Mouse (Mus musculus): Measurements from ENCODE around the gene Gfra4.

The Gfra4 gene

DNA sequence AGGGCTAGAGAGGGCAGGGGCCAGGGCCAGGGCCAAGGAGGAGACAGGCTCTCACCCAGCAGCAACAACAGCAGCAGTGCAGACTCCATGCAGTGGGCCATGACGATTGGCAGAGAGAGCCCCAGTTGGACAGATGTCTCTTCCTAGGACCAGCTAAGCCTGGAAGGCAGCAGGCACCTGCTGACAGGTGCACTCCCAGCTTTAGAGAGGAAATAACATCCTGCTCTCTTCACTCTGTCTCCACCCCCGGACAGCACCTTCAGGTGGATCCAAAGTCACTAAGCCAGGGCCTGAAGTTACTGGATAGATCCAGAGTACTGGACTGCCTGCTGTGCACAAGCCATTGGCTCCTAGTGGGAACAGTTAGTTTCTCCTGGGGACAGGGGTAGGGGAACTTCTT is at the start of gene Gfra4:
TSS of gene Gfra4 (minus strand) at position 101 of the 400 bp plus-strand sequence.
- no peak for DNase-seq

DNA sequence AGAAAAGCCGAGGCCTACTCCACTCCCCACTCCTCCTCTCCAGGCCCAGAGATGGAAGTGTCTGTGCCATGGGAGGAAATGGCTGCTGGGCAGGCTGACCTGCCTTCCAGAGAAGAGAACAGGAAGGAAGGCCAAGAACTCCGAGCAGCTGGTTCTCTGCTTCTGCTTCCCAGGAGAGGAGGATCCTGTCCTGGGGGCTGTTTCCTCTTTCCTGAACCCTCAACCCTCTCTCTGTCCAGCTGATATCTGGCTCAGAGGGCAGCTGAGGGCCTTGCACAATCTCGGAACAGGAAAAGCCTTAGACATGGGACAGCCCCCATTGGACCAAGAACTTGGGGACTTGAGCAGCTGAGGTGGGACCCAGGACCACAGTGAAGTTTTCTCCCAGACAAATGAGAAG is 48.0 kb upstream of the Gfra4 start:
- DNase-seq, result peak; percentile 30

DNA sequence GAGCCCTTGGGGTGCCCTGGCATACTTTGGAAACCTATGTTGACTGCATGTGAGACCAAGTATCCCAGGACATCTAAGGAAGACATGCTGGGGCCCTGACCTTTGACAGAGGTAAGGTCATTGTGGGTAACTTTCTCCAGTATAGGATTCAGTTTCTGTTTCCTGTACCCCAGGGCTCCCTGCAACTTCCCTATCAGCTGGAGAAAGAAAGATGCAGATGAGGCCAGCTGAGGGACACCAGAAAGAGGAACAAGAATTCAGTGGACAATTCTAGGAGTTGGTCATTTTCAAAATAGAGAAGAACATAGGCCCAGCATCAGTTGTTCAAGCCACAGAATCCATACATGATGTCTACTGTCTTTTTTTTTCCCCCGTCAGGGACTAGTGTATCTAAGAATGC is 46.7 kb upstream of the Gfra4 start:
- DNase-seq, result no peak

DNA sequence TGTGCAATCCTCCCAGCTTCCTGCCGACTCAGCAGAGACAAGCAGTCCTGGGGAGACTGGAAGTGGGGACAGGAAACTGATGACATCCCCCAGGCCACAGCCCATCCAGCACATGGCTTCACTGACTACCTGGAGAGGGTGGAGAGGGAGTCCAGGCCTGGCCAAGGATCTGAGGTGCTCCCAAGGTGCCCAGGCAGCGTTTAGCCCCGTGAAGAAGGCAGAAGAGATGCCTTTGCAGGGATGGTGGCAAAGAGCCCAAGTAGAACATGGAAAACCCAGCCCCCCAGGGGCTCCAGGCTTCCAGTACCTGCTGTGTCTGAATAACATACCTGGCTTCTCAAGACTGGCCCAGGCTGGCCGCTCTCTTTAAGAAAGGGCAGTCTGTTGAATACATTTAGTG is 45.7 kb upstream of the Gfra4 start:
- DNase-seq, result no peak

DNA sequence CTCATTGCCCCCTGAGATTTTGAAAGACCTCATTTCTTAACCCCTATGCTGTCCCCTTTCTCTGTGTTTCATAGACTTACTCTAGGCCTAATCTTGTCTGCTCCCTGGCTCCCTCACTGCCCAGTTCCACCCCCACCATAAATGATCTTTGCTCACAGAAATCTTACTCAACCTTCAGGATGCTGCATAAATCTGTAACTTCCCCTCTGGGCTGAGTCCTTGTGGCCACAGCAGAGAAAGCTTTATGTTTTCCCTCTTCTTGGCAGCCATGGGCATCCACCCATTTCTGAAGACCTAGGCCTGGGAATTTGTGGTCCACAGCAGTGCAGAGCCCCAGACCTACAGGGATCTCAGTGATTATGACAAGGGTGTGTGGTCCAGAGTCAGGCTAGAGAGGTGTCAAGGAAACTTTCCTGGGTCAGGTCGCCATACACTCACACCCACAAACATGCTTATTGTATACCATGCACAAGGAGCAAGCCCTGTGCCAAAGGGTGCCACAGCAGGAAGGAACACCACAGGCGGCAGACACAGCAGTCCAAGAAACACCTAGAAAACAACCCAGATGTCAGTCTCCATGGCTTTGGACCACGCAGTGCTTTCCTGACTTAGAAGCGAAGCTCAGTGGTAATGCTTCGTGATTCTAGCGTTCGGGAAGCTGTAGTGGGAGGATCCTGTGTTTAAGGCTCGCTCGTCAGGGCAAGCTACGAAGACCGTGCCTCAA is 43.9 kb upstream of the Gfra4 start, which contains the start of gene Siglec1:
TSS of gene Siglec1 (minus strand) at position 99 of the 724 bp plus-strand sequence.
- DNase-seq, result no peak

DNA sequence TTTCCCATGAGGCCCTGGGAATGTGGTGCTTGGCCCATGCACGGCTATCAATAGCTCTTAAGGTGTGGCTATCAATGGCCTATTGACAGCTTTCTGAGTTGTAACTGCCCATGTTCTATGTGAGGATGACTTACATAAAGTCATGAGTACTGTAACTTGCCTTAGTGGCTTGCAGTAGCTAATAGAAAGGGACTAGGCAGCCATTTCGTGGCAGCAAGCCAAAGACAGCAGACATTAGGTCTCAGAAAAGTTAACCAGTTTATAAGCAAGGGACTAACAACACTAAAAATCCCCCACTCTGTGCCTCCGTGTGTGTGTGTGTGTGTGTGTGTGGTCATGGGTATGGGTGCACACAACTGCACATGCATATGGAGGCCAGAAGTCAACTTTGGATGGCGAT is 41.3 kb upstream of the Gfra4 start:
- DNase-seq, result peak; percentile 23

DNA sequence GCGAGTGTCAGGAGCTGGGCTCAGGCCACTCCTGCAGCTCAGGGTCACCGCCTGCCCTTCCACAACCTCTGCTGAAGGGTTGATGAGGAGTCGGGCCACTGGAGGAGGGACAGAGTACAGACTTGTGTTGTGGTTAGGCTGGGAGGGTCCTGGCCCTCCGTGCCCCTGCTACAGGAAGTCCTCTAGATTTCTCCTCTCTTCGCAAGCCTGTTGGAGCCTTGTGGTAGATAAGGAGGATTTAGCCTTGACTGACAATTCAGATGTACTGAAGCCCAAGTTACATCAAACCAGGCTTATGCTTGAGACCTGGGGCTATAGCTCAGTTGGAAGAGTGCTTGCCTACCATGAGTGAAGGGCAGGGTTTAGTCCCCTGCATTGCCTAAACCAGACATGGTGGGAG is 37.6 kb upstream of the Gfra4 start:
- DNase-seq, result no peak

DNA sequence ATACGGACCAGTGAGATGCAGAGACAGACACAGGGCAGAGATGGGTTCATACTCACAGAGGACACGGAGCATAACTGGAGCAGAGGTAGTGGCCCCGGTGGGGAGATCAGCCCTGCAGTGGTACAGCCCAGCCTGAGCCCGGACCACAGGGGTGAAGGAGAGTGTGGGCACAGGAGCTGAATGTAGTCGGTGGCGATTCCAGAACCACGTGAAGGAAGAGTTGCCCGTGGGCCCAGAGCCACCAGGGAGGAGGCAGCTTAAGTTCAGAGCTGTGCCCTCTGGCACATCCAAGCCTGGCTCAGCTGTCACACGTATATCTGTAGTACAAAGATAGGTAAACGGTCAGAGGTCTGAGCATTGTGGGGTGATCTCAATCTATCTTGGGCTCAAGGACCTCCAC is 29.6 kb upstream of the Gfra4 start:
- DNase-seq, result no peak

DNA sequence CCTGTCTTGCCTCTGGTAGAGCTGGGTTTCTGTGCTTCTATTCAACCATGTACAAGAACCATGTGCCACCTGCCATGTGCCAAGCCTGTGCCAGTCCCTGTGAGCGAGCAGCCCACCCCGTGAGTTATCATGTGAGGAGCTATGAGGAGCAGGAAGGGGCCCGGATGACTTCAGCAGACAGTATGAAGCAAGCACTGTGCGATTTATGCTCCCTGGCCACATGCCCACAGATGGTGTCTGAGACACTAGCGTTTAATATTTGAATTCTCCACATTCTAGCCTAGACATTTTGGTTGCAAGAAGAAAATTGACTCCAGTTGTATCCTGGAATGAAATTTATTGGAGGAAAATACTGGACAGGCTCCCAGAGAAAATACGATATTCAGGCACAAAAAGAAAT is 24.6 kb upstream of the Gfra4 start:
- DNase-seq, result peak; percentile 75

DNA sequence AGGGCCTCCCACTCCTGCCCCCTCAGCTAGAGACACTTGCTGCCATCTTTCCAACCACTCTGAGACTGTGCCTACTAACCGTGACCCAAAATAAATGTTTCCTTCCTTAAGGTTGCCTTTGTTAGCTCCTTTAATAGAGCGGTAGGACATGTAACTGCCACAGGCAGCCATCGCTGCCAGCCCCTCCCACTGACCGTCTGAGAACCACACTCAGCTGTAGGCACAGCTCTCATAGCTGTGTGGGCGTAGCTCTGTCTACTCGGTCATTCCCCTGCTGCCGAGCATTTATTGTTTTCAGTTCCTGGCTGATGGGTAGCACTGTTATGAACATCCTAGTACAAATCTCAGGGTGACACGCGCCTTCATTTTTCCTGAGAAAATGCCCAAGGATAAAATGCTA is 23.5 kb upstream of the Gfra4 start:
- DNase-seq, result no peak

DNA sequence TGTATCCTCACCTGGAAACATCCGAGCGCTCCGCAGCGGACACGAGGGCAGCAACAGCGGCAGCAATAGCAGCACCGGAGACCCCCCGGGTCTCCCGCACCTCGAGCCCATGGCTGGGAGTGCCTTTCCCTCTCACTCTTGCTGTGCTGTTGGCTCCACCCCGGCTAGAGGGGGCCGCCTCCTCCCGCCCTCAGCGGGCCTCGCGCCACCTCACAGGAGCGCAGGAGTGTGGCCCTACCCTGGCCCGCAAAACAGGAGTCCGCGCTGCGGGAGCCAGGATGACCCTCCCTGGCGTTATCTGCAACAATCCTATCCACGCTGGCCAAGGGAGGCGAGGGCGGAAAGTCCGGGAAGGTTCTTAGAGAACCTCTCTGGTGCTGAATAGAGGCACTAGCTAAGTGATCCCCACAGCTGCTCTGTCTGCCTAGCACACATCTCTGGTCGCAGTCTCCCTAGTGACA is 20.5 kb upstream of the Gfra4 start, which contains the start of gene Adam33:
TSS of gene Adam33 (minus strand) at position 411 of the 461 bp plus-strand sequence.
- peak; percentile 22 for DNase-seq

DNA sequence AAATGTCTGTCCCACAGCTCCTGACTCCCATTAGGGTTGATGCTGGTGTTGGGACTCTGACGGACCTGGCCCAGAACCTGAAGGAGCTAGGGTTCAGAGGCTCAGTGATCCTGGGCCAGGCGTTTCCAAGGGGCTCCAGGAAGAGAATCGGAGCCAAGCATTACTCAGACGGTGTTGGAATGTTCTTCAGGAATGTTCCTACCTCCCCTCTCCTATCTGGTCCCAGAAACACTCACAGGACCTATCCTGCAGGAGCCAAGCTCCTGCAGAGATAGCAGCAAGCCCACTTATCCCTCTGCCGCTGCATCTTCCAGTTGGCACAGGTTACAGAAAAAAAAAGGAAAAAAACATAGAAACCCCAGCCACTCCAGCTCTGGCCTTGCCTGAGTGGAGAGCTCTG is 18.7 kb upstream of the Gfra4 start:
- no peak for DNase-seq

DNA sequence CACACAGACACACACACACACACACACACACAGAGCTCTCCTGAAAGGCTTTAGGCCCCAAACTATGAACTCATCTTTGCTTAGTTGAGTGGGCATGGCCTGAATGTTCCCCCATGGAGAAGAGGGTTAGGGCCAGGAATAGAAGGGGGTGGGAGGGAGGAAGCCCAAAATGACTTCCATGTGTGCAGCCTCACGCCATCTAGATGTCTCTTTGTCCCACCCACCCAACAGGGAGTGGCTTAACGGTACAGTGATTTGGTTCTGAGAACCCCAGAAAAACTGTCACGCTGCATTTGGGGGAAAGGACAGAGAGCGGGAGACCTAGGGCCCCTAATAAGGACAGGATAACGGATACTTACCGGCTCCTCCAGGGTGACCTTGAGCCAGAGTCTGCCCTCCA is 17.9 kb upstream of the Gfra4 start:
- no peak for DNase-seq

DNA sequence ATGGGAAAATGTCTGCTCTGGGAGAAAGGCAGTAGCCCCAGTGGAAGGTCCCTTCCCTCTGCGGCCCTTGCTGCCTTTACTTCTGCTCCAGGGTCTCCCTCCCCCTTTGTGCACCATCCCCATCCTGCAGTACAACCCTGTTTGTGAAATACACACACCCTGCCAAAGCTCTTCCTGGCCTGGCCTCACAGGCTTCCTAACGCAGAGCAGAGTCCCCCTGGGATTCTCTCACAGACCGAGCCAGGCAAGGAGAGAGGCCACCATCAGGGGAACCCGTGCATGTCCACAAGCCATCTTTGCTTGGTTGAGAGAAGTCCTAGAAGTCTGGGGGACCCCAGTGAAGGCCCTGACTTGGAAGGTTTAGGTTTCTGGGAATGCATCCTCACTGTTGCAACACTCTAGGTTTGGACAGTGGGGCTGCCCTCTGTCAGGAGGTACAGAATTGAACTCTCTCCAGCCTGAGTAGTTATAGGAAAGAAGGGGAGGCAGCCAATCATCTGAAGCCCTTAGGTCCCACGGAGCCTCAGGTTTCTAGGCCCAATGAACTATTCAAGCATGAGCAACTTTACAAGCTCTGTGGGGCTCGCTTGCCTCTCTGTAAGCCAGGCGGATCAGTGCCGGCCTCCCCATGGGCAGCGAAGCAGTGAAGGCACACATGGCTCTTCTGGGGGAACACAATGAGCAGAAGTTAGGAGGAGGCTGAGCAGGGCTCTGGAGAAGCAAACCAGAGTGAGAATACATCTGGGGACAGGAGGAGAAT is 17.1 kb upstream of the Gfra4 start:
- DNase-seq, result no peak

DNA sequence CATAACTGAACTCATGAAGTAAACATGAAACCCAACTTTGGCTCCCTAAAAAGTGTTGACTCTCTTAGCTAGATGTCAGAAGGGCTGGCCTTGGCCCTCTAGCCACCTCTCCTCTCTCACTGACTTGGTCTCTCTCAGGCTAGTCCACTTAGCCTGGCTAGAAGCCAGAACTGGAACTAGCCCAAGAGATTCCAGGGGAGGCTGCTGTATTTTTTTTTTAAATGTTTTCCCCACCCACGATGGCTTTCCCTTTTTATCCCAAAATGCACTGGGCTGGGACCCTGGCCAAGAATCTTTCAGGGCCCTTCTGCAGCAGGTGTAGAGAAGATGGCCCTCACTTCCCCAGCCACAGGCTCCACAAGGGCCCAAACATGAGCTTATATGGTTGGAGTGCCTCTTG is 16.5 kb upstream of the Gfra4 start:
- peak; percentile 66 for DNase-seq

DNA sequence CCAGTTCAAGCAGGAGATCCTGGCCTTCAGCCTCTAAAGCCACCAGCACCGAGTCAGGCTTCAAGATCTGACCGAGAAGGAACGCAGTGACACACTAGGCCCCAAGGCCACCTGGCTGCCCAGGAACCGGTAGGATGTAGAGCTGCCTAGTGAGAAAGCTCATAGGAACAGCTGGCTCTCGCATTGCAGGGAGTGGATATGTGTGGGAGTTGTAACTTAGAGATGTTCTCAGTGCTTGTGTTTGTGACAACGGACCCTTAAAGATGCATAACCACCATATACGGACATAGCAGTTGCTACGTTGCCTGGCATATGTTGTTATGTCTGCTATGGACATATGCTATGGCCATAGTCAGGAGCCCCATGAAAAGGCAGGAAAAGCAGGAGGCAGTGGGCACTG is 15.8 kb upstream of the Gfra4 start:
- no peak for DNase-seq

DNA sequence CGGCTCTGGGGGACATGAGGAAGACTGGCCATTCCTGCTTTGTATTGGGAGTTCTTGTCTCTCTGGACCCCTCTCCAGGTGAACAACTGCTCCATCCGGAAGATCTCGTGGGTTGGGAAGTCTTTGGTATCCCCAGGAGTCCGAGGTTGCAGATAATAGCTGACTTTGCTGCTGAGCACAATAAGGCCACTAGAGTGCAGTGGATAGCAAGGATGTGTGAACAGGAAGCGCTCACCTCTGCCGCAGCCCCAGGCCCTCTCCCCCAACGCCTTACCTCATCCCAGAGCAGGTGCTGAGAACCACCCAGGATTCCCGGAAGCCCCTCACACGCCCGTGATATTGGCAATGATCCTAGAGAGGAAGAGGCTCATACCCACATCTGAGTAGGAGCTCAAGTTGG is 13.3 kb upstream of the Gfra4 start:
- peak; percentile 28 for DNase-seq

DNA sequence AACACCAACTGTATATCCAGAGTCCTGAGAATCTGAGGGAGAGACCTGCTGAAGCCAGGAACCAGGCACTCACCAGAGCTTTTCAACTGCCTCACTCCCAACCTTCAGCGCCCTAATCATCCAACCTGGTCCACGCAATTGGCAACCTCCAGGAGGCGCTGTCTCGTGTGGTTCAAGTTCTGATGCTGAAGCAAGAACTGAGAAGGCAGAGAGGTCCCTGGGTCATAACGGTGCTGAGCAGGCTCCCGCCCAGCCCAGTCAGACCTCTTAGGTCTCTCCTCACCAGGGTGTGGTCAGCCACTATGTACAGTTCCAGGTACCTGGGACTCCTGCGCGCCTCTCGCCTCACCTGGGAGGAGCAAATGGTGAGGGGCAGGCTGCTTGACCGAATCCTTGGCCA is 12.7 kb upstream of the Gfra4 start:
- peak; percentile 47 for DNase-seq

DNA sequence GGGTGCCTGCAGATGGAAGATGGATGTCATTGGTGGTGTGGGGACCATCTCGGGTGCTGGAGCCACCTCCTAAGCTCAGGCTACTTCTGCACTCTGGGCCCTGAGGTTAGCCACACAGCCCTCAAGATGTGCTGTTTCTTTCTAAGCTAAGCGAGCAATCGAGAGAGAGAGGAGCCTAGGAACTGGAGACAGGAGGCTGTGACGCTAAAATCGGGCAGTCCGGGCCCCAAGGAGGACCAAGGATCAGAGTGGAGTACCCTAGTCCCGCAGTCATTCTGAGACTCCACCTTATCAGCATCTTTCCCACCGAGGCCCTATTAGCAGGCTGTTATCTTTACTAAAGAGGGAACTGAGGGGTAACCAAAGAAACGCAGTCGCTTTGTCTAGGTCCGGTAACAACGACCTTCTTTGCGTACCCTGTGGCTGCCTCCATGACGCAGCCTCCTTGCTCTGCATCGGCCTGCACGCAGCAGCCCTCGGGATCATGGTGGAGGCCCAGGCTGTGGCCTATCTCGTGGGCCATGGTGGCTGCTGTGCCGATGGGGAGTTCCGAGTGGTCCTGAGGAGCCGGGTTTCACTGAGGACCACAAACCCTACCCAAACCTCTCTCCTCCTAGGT is 11.9 kb upstream of the Gfra4 start:
- no peak for DNase-seq

DNA sequence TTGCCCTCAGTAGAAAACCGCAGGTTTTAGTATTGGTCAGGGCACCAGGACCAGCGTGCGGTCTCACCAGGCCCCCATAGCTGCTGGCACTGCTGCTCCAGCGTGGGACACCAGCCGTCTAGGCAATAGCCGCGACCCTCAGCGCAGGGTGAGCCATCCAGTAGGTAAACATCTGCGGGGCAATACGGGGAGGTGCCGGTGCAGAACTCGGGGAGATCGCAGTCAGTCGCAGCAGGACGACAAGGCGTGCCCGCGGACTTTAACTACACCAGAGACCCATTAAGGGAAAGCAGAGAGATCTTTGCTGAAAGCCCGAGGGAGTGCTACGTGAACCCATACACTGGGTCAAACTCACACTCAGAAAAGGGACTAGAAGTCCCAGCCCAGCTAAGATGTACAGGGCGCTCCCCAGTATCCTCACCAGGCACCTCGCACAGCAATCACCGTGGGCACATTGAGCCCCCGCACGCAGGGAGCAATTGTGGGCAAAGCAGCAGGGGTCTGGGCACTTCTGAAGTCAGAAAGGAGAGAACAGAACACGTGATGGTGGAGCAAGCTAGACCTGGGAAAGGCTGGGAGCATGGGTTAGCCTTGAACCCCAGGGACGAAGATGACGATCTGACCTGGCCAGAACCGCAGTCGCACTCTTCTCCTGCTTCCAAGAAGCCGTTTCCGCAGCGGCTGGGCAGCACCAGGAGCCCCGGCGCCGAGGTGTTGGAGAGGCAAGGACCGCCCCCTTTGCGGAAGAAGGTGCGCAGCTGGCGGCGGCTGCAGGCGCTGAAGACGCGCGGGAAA is 11.2 kb upstream of the Gfra4 start:
- DNase-seq, result no peak

DNA sequence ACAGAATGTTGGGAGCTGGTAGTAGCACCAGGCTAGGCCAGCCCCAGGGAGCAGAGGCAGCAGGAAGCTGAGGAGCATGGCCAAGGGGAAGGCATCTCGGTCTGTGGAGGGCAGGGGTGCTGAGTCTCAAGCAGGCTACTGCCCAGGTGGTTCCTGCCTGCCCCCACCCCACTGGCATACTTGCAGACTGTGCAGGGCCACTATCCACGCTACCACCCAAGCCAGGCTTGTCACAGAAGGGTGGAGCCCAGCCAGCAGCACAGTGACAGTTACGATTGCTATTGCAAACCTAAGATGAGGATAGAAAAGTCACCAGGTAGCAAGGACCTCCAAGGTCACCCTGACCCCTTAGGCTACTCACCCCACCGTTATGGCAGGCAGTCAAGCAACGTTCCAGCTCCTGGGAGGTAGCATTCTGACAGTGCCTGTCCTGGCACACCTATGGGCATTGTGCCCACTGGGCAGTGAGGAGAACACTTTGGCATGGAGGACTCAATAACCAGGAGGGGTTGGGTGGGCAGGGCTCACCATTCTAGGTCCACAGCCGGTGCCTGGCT is 10.1 kb upstream of the Gfra4 start:
- no peak for DNase-seq

DNA sequence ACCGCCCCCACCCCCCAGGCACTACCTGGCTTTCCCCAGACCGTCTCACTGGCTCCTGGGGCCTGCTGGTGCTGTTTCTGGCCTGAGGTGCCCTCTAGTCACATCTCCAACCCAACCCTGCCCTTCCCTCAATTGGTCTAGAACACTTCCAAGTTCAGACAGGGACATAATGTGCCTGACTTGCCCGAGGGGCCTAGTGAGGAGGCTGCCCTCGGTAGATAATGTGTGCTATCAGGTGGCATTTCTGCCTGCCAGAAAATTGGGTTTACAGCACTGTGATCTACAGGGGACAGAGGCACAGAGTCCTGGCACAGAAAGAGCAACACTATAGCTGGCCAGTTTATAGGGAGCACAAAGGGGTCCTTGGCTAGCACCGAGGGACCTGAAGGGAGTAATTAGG is 9.2 kb upstream of the Gfra4 start:
- no peak for DNase-seq

DNA sequence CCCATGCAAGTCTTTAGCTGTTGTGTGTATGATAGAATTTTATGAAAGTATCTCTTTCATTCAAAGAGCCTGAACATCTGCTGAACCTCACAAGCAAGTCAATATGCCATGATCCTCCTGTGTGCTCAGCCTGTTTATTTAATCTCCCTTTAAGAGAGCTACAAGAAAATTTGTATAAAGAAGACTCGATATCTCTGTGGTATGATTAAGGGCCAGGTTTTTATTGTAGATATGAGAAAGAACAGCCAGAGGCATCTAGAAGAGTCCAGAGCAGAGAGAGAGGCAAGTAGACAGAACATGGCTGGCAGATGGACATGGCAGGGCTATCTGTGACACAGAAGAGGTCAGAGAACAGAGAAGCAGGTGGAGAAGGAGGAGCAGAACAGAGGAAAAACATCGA is 3.1 kb upstream of the Gfra4 start:
- DNase-seq, result no peak

Measured in kidney, postnatal 14 days (tissue).